Mouse (Mus musculus) liver, embryonic 14.5 days (tissue): Measurements from ENCODE around the gene Ahsg.

Experiments used
- CTCF ChIP-seq: IDR thresholded peaks from 2 replicates; pipeline ENCODE4 v1.5.1; 2016; ENCODE audit warnings: antibody characterized with exemption, low read depth, control low read depth
- EP300 ChIP-seq: IDR thresholded peaks from 2 replicates; pipeline ENCODE4 v1.6.1; 2016; ENCODE audit warnings: antibody characterized with exemption, low read depth

- TF ChIP-seq CTCF (no peak), EP300 (no peak)
Observed at GRCm38 (mm10) chr16:22909290-22909689, 18.2 kb downstream of the Ahsg start.
